Mouse (Mus musculus): ENCODE results near the gene Pex6. TPM values are rescaled to one million over a fixed set of nuclear protein-coding genes. Genes with fewer than 3 reads are reported as not detected.
"Not testable (repeated sequence)": the region's sequence is repeated elsewhere in the genome, so short reads cannot be mapped to it uniquely, and the experiment has no call there.

Pex6 gene
- total RNA-seq, 1 experiment from 2014 or later = 17.7 TPM

DNA sequence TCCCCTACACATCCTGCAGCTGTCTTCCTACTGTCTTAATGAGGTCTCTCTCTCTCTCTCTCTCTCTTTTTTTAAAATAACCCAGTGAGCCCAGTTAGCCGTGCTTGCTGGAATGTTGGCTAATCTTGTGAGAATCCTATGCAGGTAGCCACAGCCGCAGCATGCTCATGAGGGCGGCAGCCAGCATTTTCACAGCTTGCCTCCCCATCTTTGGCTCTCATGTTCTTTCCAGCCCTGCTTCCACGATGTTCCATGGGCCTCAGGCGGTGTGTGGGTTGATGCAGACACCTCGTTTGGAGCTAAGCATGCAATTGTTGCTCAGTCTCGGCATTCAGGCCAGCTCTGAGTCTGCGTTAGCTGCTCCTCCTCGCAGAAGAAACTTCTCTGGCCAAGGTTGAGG, 53.7 kb downstream of the Pex6 start:
- ATAC-seq (ENCODE audit: extremely low read depth, insufficient number of reproducible peaks, low FRiP score, poor library complexity, severe bottlenecking) = not testable (repeated sequence)

DNA sequence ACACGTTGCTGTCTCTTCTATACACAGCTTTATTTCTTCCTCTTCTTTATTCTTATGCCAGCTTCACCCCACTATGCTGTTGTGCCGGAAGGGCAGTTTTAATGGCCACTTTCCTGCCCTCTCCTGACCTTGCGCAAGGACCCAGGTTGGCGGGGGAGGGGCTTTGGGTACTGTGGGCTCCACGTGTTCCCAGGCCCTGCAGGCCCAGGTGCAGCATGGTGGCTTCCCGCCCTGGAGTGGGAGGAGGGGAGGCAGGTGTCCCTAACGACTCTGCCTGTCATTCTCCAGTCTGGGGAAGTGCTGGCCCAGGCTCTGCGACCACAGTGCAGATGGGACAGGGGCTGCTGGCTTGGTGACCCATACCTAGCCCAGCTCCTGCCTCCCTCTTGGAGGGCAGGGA, 56.6 kb downstream of the Pex6 start:
- no peak for ATAC-seq (ENCODE audit: extremely low read depth, insufficient number of reproducible peaks, low FRiP score, poor library complexity, severe bottlenecking)

DNA sequence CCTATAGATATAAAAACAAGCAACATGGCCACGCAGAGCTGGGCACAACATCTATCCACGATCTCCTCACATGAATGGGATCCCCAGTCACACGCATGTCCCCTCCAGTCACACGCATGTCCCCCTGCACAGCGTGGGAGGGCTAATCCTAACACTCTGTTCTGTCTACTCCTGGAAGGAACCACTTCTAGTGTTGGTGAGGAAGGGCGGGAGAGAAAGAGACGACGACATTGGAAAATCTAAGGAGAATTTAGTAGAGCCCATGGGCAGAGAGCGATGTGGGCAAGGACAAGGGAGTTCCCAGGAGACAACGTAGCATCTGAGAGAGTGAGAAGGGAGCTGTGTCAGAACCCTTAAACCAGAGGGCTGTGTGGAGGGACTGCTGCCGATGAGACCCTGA, 59.3 kb downstream of the Pex6 start:
- no peak for ATAC-seq (ENCODE audit: extremely low read depth, insufficient number of reproducible peaks, low FRiP score, poor library complexity, severe bottlenecking)

DNA sequence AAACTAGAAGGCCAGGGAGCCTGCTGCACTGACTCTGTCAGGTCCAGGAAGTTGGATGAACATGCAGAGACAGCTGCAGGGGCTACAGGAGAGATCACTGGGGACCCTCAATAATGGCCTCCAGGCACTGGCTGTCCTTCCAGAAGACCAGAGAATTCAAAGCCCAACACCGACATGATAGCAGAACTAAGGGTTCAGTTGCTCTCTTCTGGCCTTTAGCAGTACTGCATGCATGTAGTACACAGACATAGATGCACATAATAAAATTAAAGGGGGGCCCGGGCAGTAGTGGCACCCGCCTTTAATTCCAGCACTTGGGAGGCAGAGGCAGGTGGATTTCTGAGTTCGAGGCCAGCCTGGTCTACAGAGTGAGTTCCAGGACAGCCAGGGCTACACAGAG, 59.8 kb downstream of the Pex6 start:
- ATAC-seq (ENCODE audit: extremely low read depth, insufficient number of reproducible peaks, low FRiP score, poor library complexity, severe bottlenecking) = no peak

DNA sequence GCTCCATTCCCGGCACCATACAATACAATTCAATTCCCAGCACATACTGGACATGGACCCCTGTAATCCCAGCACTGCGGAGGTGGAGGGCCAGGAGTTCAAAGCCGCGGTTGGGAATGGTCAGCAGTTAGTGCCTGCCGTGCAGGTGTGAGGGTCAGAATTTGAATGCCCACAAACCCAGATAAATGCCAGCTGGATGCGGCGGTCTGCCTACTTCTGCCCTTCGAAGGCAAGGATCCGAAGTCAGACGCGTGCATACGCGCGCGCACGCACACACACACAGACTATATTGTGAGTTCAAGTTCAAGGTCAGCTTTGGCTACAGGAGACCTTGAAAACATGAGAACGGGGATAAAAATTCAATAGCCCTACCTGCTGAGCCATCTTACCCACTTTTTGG, 60.4 kb downstream of the Pex6 start:
- no peak for ATAC-seq (ENCODE audit: extremely low read depth, insufficient number of reproducible peaks, low FRiP score, poor library complexity, severe bottlenecking)

DNA sequence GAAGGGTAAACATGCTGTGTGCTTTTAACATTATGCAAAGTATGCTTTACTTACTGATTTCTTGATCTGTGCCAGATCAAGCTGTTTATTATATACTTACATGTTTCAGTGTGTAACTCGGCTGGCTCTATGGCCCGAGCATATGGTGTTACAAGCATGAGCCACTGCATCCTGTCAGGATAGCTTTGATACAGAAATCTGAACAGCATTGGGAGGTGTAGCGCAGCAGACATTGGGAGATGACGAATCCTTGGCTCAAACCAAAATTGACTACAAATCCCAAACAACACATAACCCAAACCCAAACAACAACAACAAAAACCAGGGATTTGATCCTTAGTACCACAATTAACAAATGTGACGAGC, 60.8 kb downstream of the Pex6 start:
- no peak for ATAC-seq (ENCODE audit: extremely low read depth, insufficient number of reproducible peaks, low FRiP score, poor library complexity, severe bottlenecking)

DNA sequence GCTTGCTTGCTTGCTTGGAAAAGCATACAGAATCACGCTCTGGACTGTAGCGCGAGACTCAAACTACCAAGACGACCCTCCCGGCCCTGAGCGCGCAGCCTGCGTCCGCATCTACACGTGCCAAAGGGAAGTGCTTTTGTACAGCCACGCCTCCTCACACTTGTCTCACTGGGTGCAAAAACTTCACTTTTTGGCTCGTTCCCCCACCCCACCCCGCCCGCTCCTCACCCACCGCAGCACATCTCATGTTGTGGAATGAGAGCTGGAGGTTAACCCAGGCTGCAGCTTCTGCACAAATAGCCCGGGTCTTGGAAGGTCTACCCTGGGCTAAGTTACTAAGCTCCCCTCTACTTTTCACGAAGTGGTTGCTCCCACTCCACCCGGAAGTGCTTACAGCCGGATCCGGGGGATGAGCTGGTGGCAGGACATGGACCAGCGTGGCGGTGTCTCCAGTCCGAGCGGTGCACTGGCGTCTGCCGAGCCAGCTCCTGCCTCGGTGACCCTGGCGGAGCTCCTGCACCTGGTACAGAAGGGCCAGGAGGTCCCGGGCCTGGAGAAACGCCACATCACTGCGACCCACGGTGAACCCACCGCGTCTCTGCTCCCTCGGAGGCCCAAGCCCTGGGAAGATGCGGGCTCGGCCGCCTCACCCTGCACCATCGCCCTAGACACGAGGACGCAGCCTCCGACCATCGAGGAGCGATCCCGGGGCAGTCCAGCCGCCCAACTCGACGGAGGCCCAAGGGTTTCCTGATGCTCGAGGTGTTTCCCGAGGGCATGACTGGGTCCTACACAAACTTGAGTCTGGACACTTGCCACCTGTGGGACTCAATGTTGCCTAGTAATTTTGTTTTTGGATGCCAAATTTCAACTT, 61.4 kb downstream of the Pex6 start, which contains the start of gene 2310039H08Rik:
Gene 2310039H08Rik, plus strand, starts transcription at position 232 of the 874 bp plus-strand sequence.
- peak; percentile 81 for ATAC-seq (ENCODE audit: extremely low read depth, insufficient number of reproducible peaks, low FRiP score, poor library complexity, severe bottlenecking)

DNA sequence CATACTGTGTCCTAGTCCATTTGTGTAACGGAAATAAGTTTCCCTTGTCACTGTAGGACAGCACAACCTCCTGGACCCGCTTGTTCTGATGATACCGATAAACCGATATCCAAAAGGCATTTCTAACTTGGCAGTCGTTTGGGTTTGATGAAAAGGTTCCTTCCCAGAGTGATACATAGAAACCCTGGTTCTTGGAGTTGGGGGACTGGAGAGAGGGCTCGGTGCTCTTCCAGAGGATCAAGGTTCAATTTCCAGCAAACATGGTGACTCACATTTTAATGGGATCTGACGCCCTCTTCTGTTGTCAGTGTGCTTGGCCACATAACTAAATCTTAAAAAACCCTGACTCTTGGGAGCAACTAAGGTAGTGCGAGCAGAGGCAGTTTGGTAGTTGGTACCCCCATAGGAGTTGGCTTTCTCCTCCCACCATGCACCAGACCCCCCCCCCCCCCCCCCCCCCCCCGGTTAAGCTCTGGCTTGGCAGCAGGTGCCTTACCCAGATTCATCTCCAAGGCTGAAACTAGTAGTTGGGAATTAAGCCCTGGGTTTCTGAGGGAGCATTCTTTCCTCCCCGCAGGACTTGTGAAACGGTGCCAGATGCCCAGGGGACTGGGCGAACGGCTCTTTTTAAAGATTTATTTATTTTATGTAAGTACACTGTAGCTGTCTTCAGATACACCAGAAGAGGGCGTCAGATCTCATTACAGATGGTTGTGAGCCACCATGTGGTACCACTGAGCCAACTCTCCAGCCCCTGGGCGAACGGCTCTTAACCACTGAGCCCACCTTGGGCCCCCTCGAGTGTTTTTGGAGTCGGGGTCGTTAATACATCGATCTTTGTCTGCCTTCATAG, 62.2 kb downstream of the Pex6 start:
- ATAC-seq (ENCODE audit: extremely low read depth, insufficient number of reproducible peaks, low FRiP score, poor library complexity, severe bottlenecking) = no peak

DNA sequence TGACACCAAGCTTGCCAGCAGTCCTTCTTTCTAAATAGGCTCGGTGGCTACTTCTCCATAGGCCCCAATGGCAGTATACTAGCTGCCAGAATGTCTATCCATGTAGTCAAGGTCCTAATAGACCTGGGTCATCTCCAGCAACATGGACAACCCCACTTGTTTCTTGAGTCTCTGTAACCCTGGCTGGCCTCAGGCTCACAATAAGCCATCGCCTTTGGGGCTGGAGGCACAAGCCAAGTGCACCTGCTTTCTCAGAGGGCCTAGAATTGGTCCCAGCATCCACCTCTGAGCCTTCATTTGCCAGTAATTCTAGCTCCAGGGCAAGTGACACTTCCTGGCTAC, 62.8 kb downstream of the Pex6 start:
- no peak for ATAC-seq (ENCODE audit: extremely low read depth, insufficient number of reproducible peaks, low FRiP score, poor library complexity, severe bottlenecking)

DNA sequence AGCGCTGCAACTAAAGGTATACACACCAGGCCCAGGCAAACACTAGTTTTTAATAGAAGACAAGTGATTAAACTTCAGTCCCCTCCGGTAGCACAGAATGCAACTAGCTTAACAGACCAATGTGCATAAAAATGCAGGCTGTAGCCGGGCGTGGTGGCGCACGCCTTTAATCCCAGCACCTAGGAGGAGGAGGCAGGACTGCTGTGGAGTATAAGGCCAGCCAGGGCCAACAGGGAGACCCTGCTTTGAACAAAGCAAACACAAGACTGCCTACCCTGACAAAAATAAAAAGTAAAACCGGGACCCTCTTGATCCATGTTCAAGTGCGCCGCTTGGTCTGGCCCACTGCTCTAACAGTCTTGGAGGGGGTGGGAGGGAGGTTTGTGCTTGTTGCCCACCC, 63.8 kb downstream of the Pex6 start:
- ATAC-seq (ENCODE audit: extremely low read depth, insufficient number of reproducible peaks, low FRiP score, poor library complexity, severe bottlenecking) = no peak

Other genes starting within 250 kb of the Pex6 start
- gene Ttbk1, start 223.8 kb upstream of the Pex6 start, total RNA-seq (2017) = 2.2 and 2.3 TPM in 2 replicates
- not detected in 2 replicates for gene Dnph1, start 214.8 kb upstream of the Pex6 start, total RNA-seq (2017)
- gene Cul9, start 165.1 kb upstream of the Pex6 start, total RNA-seq (2017) = 5.5 and 7.9 TPM in 2 replicates
- gene Srf, start 155.3 kb upstream of the Pex6 start, total RNA-seq (2017) = 30.5 and 37.6 TPM in 2 replicates
- gene Ptk7, start 82.0 kb upstream of the Pex6 start, total RNA-seq (2017) = not detected in 2 replicates
- gene Klc4, start 65.4 kb upstream of the Pex6 start, total RNA-seq (2017) = 30.7 and 31.0 TPM in 2 replicates
- 27.3 and 37.8 TPM in 2 replicates for gene Mrpl2, start 65.2 kb upstream of the Pex6 start, total RNA-seq (2017)
- 5.2 and 7.9 TPM in 2 replicates for gene Cul7, start 61.1 kb upstream of the Pex6 start, total RNA-seq (2017)
- gene Rrp36, start 37.1 kb upstream of the Pex6 start, total RNA-seq (2017) = 33.6 and 34.3 TPM in 2 replicates
- 62.5 and 68.0 TPM in 2 replicates for gene Mea1, start 32.7 kb upstream of the Pex6 start, total RNA-seq (2017)
- 26.7 and 26.9 TPM in 2 replicates for gene Klhdc3, start 30.5 kb upstream of the Pex6 start, total RNA-seq (2017)
- 28.6 and 32.7 TPM in 2 replicates for gene Ppp2r5d, start 6.4 kb upstream of the Pex6 start, total RNA-seq (2017)
- gene Gnmt, start 17.7 kb downstream of the Pex6 start, total RNA-seq (2017) = 1.3 and 1.5 TPM in 2 replicates
- gene Cnpy3, start 40.8 kb downstream of the Pex6 start, total RNA-seq (2017) = 104 and 105 TPM in 2 replicates
- gene Ptcra, start 52.2 kb downstream of the Pex6 start, total RNA-seq (2017) = 0.35 and 0.74 TPM in 2 replicates
- gene 2310039H08Rik, start 61.2 kb downstream of the Pex6 start, total RNA-seq (2017) = 4.8 and 5.6 TPM in 2 replicates
- gene Rpl7l1, start 71.2 kb downstream of the Pex6 start, total RNA-seq (2017) = 61.3 and 62.4 TPM in 2 replicates
- 41.3 and 43.6 TPM in 2 replicates for gene Bicral, start 147.0 kb downstream of the Pex6 start, total RNA-seq (2017)
- gene Tbcc, start 179.2 kb downstream of the Pex6 start, total RNA-seq (2017) = 14.8 and 20.4 TPM in 2 replicates
- gene Prph2, start 199.0 kb downstream of the Pex6 start, total RNA-seq (2017) = not detected in 2 replicates

Data from neutrophil, adult 5-6 weeks (primary cell).